Mouse (Mus musculus): ENCODE data around the gene Dnajc11. TPM values are rescaled to one million over a fixed set of nuclear protein-coding genes. Genes with fewer than 3 reads are reported as not detected.

Dnajc11 gene
- polyA plus RNA-seq, 1 experiment from 2014 or later = 76.4 TPM

GRCm38 (mm10) chr4:151938089-151938488, 4.6 kb downstream of the Dnajc11 start:
- Histone ChIP-seq H3K4me1 (peaks cover 15% of the 10 kb centered on the region), H3K4me2 (replicated peaks) (no peak overlapping the region), H3K9me3 (no peaks in the 10 kb centered on the region), H3K36me3 (0 out of 2 replicates have a peak, but pooled peaks cover 7% of the 10 kb centered on the region), H3K4me3 (no peak overlapping the region), H3K27me3 (no peaks in the 10 kb centered on the region), H3K27ac (no peak overlapping the region), H3K9ac (no peak overlapping the region)
- 91% methylated on average over 3 of the region's 3 CpGs for WGBS
- ATAC-seq (ENCODE audit: low FRiP score, low read depth) = no peak

GRCm38 (mm10) chr4:151946211-151946610, 12.7 kb downstream of the Dnajc11 start:
- peaks cover 25% of the 10 kb centered on the region for H3K36me3 ChIP-seq
- no peaks in the 10 kb centered on the region for H3K9me3 ChIP-seq
- WGBS = 92% methylated on average over 11 of the region's 11 CpGs
- no peak overlapping the region for H3K27ac ChIP-seq
- no peak overlapping the region for H3K4me3 ChIP-seq
- no peaks in the 10 kb centered on the region for H3K27me3 ChIP-seq
- no peak overlapping the region for H3K4me2 ChIP-seq (replicated peaks)
- no peak for ATAC-seq (ENCODE audit: low FRiP score, low read depth)
- no peaks in the 10 kb centered on the region for H3K4me1 ChIP-seq
- H3K9ac ChIP-seq = no peak overlapping the region

- Histone ChIP-seq H3K27ac (no peak overlapping the region), H3K4me2 (replicated peaks) (no peak overlapping the region), H3K27me3 (no peaks in the 10 kb centered on the region), H3K9ac (no peak overlapping the region; the same call in 1 of the 2 replicates), H3K36me3 (peaks cover 49% of the 10 kb centered on the region), H3K4me1 (no peaks in the 10 kb centered on the region), H3K4me3 (no peak overlapping the region), H3K9me3 (no peaks in the 10 kb centered on the region)
- ATAC-seq (ENCODE audit: low FRiP score, low read depth) = no peak
- WGBS = 88% methylated on average over 14 of the region's 14 CpGs
These were observed 15.3 kb downstream of the Dnajc11 start for GRCm38 (mm10) chr4:151948497-151949471.

- ATAC-seq (ENCODE audit: low FRiP score, low read depth) = no peak
- Histone ChIP-seq H3K27ac (no peak overlapping the region), H3K9ac (no peak overlapping the region), H3K36me3 (peaks cover 82% of the 10 kb centered on the region), H3K4me1 (no peaks in the 10 kb centered on the region), H3K27me3 (no peaks in the 10 kb centered on the region), H3K4me2 (replicated peaks) (no peak overlapping the region), H3K4me3 (no peak overlapping the region), H3K9me3 (no peaks in the 10 kb centered on the region)
- 66% methylated on average over 6 of the region's 6 CpGs for WGBS
These were observed 19.7 kb downstream of the Dnajc11 start for GRCm38 (mm10) chr4:151953209-151953608.

- Histone ChIP-seq H3K9me3 (no peaks in the 10 kb centered on the region), H3K27ac (no peak overlapping the region), H3K4me2 (replicated peaks) (no peak overlapping the region), H3K9ac (no peak overlapping the region), H3K27me3 (no peaks in the 10 kb centered on the region), H3K4me3 (no peak overlapping the region), H3K4me1 (no peaks in the 10 kb centered on the region), H3K36me3 (peaks cover 86% of the 10 kb centered on the region)
- WGBS = 90% methylated on average over 1 of the region's 1 CpGs
- ATAC-seq (ENCODE audit: low FRiP score, low read depth) = no peak
These were observed 22.3 kb downstream of the Dnajc11 start for GRCm38 (mm10) chr4:151955791-151956190.

- H3K4me1 ChIP-seq = no peaks in the 10 kb centered on the region
- H3K4me3 ChIP-seq = no peak overlapping the region
- no peak for ATAC-seq (ENCODE audit: low FRiP score, low read depth)
- H3K27ac ChIP-seq = no peak overlapping the region
- peaks cover 89% of the 10 kb centered on the region for H3K36me3 ChIP-seq
- no peaks in the 10 kb centered on the region for H3K27me3 ChIP-seq
- no peaks in the 10 kb centered on the region for H3K9me3 ChIP-seq
- no peak overlapping the region for H3K4me2 ChIP-seq (replicated peaks)
- no peak overlapping the region for H3K9ac ChIP-seq
- WGBS = 86% methylated on average over 9 of the region's 9 CpGs
These were observed 24.3 kb downstream of the Dnajc11 start for GRCm38 (mm10) chr4:151957584-151958315.

DNA sequence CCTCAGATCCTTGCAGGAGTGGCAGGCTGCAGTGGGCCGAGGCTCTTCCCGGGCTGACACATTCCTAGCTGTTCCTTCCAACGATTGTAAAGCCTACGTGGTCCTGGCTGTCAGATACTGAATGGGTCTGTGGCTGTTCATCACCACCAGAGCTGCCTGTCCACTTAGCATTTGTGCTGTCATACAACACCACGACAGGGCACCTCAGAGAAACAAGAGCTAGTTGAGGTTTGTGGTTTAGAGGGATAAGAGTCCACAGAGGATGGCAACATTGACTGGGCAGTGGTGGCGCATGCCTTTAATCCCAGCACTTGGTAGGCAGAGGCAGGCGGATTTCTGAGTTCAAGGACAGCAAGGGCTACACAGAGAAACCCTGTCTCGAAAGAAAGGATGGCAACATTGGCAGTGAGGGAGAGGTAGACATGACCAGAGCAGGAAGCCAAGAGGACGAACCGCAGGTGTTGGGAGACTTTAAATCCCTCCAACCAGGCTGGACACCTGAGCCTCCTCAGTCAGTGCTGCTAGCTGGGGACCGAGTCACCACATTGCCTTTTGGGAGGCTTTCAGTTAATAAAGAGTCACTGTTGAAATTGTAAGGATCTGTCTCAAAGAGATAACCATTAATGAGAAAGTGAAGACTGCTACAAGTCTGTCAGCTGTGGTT, 26.5 kb downstream of the Dnajc11 start:
- ATAC-seq (ENCODE audit: low FRiP score, low read depth) = no peak
- no peak overlapping the region for H3K27ac ChIP-seq
- WGBS = 90% methylated on average over 11 of the region's 11 CpGs
- H3K9me3 ChIP-seq = no peaks in the 10 kb centered on the region
- H3K4me2 ChIP-seq (replicated peaks) = no peak overlapping the region
- no peaks in the 10 kb centered on the region for H3K27me3 ChIP-seq
- peaks cover 89% of the 10 kb centered on the region for H3K36me3 ChIP-seq
- no peaks in the 10 kb centered on the region for H3K4me1 ChIP-seq
- H3K9ac ChIP-seq = no peak overlapping the region
- no peak overlapping the region for H3K4me3 ChIP-seq

DNA sequence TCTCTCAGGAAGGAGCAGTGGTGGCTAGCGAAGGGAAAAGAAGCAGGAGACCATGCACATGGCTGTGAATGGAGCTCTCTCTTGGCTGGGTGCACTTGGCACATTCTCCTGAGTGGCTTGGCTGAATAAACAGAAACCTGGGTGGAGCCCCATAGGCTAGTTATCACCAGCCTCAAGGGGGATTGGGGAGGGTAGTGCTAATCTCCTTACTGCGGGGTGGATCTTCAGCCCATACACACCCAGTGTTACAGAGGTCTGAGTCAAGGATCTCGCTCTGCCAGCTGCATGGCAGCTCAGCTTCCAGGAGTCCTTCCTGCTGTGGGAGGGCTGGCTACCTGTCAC, 27.0 kb downstream of the Dnajc11 start:
- Histone ChIP-seq H3K36me3 (peaks cover 89% of the 10 kb centered on the region), H3K4me2 (replicated peaks) (no peak overlapping the region), H3K27ac (no peak overlapping the region), H3K27me3 (no peaks in the 10 kb centered on the region), H3K4me1 (no peaks in the 10 kb centered on the region), H3K9ac (0 out of 2 replicates have a peak overlapping the region, but pooled peaks have one; percentile 9), H3K4me3 (no peak overlapping the region), H3K9me3 (no peaks in the 10 kb centered on the region)
- ATAC-seq (ENCODE audit: low FRiP score, low read depth) = no peak
- WGBS = 92% methylated on average over 3 of the region's 3 CpGs

GRCm38 (mm10) chr4:151962817-151963216, 29.3 kb downstream of the Dnajc11 start:
- Histone ChIP-seq H3K27me3 (no peaks in the 10 kb centered on the region), H3K9me3 (no peaks in the 10 kb centered on the region), H3K4me1 (no peaks in the 10 kb centered on the region), H3K4me3 (no peak overlapping the region), H3K27ac (no peak overlapping the region), H3K9ac (no peak overlapping the region), H3K4me2 (replicated peaks) (no peak overlapping the region), H3K36me3 (peaks cover 80% of the 10 kb centered on the region)
- no peak for ATAC-seq (ENCODE audit: low FRiP score, low read depth)
- WGBS = 88% methylated on average over 3 of the region's 3 CpGs

GRCm38 (mm10) chr4:151968204-151968921, 34.9 kb downstream of the Dnajc11 start:
- H3K4me1 ChIP-seq = no peaks in the 10 kb centered on the region
- no peak for ATAC-seq (ENCODE audit: low FRiP score, low read depth)
- no peak overlapping the region for H3K4me3 ChIP-seq
- no peak overlapping the region for H3K4me2 ChIP-seq (replicated peaks)
- peaks cover 70% of the 10 kb centered on the region for H3K36me3 ChIP-seq
- WGBS = 94% methylated on average over 26 of the region's 26 CpGs
- no peak overlapping the region for H3K9ac ChIP-seq
- no peaks in the 10 kb centered on the region for H3K9me3 ChIP-seq
- no peak overlapping the region for H3K27ac ChIP-seq
- H3K27me3 ChIP-seq = no peaks in the 10 kb centered on the region

- WGBS = 69% methylated on average over 10 of the region's 10 CpGs
- no peak for ATAC-seq (ENCODE audit: low FRiP score, low read depth)
These were observed 38.9 kb downstream of the Dnajc11 start for GRCm38 (mm10) chr4:151972221-151972967.

More at GRCm38 (mm10) chr4:151972221-151972967, 38.9 kb downstream of the Dnajc11 start:
- Histone ChIP-seq H3K4me1 (no peaks in the 10 kb centered on the region), H3K27ac (no peak overlapping the region), H3K9me3 (peaks cover 5% of the 10 kb centered on the region; the same call in 1 of the 2 replicates), H3K4me3 (no peak overlapping the region), H3K4me2 (replicated peaks) (no peak overlapping the region), H3K36me3 (peaks cover 78% of the 10 kb centered on the region), H3K9ac (no peak overlapping the region), H3K27me3 (no peaks in the 10 kb centered on the region)

All from limb, embryonic 13.5 days (tissue).